Mouse (Mus musculus): ENCODE data around the gene Rasal1. TPM values are rescaled to one million over a fixed set of nuclear protein-coding genes. Genes with fewer than 3 reads are reported as not detected.

Rasal1 gene
- polyA plus RNA-seq, 1 experiment from 2014 or later: 0.24 TPM

GRCm38 (mm10) chr5:120624427-120624826 is 24.2 kb upstream of the Rasal1 start:
- Histone ChIP-seq H3K9me3 (replicated peaks) (no peaks in the 10 kb centered on the region), H3K4me3 (replicated peaks) (no peak overlapping the region), H3K27ac (replicated peaks) (no peak overlapping the region), H3K9ac (replicated peaks) (no peak overlapping the region), H3K36me3 (peaks cover 60% of the 10 kb centered on the region), H3K27me3 (replicated peaks) (no peaks in the 10 kb centered on the region), H3K4me2 (no peak overlapping the region), H3K4me1 (peaks cover 9% of the 10 kb centered on the region)
- ATAC-seq (ENCODE audit: low FRiP score): no peak
- 91% methylated on average over 10 of the region's 10 CpGs for WGBS

- Histone ChIP-seq H3K27me3 (replicated peaks) (peaks cover 13% of the 10 kb centered on the region), H3K4me2 (no peak overlapping the region), H3K4me1 (peaks cover 16% of the 10 kb centered on the region), H3K9me3 (replicated peaks) (no peaks in the 10 kb centered on the region), H3K27ac (replicated peaks) (no peak overlapping the region), H3K9ac (replicated peaks) (no peak overlapping the region), H3K4me3 (replicated peaks) (no peak overlapping the region), H3K36me3 (peaks cover 41% of the 10 kb centered on the region)
- 33% methylated on average over 18 of the region's 19 CpGs for WGBS
- ATAC-seq (ENCODE audit: low FRiP score): no peak
Observed at GRCm38 (mm10) chr5:120626399-120626798, 22.2 kb upstream of the Rasal1 start.

- Histone ChIP-seq H3K4me1 (peaks cover 10% of the 10 kb centered on the region), H3K27ac (replicated peaks) (no peak overlapping the region), H3K4me3 (replicated peaks) (no peak overlapping the region), H3K4me2 (no peak overlapping the region), H3K27me3 (replicated peaks) (peaks cover 13% of the 10 kb centered on the region), H3K9ac (replicated peaks) (no peak overlapping the region), H3K36me3 (peaks cover 36% of the 10 kb centered on the region), H3K9me3 (replicated peaks) (no peaks in the 10 kb centered on the region)
- no peak for ATAC-seq (ENCODE audit: low FRiP score)
- 81% methylated on average over 15 of the region's 15 CpGs for WGBS
Observed at GRCm38 (mm10) chr5:120627515-120628300, 20.9 kb upstream of the Rasal1 start.

GRCm38 (mm10) chr5:120628624-120629023 is 20.0 kb upstream of the Rasal1 start:
- no peaks in the 10 kb centered on the region for H3K9me3 ChIP-seq (replicated peaks)
- H3K27me3 ChIP-seq (replicated peaks): peaks cover 13% of the 10 kb centered on the region
- peaks cover 31% of the 10 kb centered on the region for H3K36me3 ChIP-seq
- WGBS: 59% methylated on average over 7 of the region's 7 CpGs
- no peak overlapping the region for H3K27ac ChIP-seq (replicated peaks)
- no peak overlapping the region for H3K4me2 ChIP-seq
- ATAC-seq (ENCODE audit: low FRiP score): no peak
- no peak overlapping the region for H3K4me3 ChIP-seq (replicated peaks)
- peaks cover 9% of the 10 kb centered on the region for H3K4me1 ChIP-seq
- H3K9ac ChIP-seq (replicated peaks): no peak overlapping the region

- ATAC-seq (ENCODE audit: low FRiP score): no peak
- peak overlapping the region; percentile 52 for H3K4me2 ChIP-seq
- H3K4me1 ChIP-seq: peaks cover 9% of the 10 kb centered on the region
- peaks cover 13% of the 10 kb centered on the region for H3K36me3 ChIP-seq
- 10% methylated on average over 29 of the region's 29 CpGs for WGBS
- peak overlapping the region; percentile 24 for H3K4me3 ChIP-seq (replicated peaks)
- H3K9ac ChIP-seq (replicated peaks): no peak overlapping the region
- no peaks in the 10 kb centered on the region for H3K9me3 ChIP-seq (replicated peaks)
- peaks cover 13% of the 10 kb centered on the region for H3K27me3 ChIP-seq (replicated peaks)
- no peak overlapping the region for H3K27ac ChIP-seq (replicated peaks)
Observed at GRCm38 (mm10) chr5:120631128-120631527, 17.5 kb upstream of the Rasal1 start.

GRCm38 (mm10) chr5:120631892-120632291 is 16.7 kb upstream of the Rasal1 start:
- no peak overlapping the region for H3K4me3 ChIP-seq (replicated peaks)
- no peak for ATAC-seq (ENCODE audit: low FRiP score)
- 90% methylated on average over 5 of the region's 5 CpGs for WGBS
- H3K4me2 ChIP-seq: no peak overlapping the region
- peaks cover 8% of the 10 kb centered on the region for H3K36me3 ChIP-seq
- H3K9me3 ChIP-seq (replicated peaks): no peaks in the 10 kb centered on the region
- peaks cover 13% of the 10 kb centered on the region for H3K27me3 ChIP-seq (replicated peaks)
- H3K9ac ChIP-seq (replicated peaks): no peak overlapping the region
- no peak overlapping the region for H3K27ac ChIP-seq (replicated peaks)
- peaks cover 9% of the 10 kb centered on the region for H3K4me1 ChIP-seq

GRCm38 (mm10) chr5:120634131-120634530 is 14.5 kb upstream of the Rasal1 start, which contains the start of gene Cfap73:
Gene Cfap73 (minus strand): TSS chr5:120634235.
- WGBS: 57% methylated on average over 9 of the region's 9 CpGs
- Histone ChIP-seq H3K27ac (replicated peaks) (no peak within 1 kb of the TSS), H3K9me3 (replicated peaks) (no peaks in the 10 kb centered on the region), H3K27me3 (replicated peaks) (peaks cover 13% of the 10 kb centered on the region), H3K4me2 (no peak within 1 kb of the TSS), H3K4me3 (replicated peaks) (no peak within 1 kb of the TSS), H3K36me3 (no peaks in the 10 kb centered on the region), H3K9ac (replicated peaks) (no peak within 1 kb of the TSS), H3K4me1 (peaks cover 9% of the 10 kb centered on the region)
- ATAC-seq (ENCODE audit: low FRiP score): no peak

- no peak for ATAC-seq (ENCODE audit: low FRiP score)
- Histone ChIP-seq H3K4me3 (replicated peaks) (no peak overlapping the region), H3K27me3 (replicated peaks) (peaks cover 10% of the 10 kb centered on the region), H3K27ac (replicated peaks) (no peak overlapping the region), H3K9ac (replicated peaks) (no peak overlapping the region), H3K36me3 (no peaks in the 10 kb centered on the region), H3K4me2 (no peak overlapping the region), H3K4me1 (peaks cover 9% of the 10 kb centered on the region), H3K9me3 (replicated peaks) (no peaks in the 10 kb centered on the region)
- 34% methylated on average over 5 of the region's 5 CpGs for WGBS
Observed at GRCm38 (mm10) chr5:120634860-120635259, 13.8 kb upstream of the Rasal1 start.

GRCm38 (mm10) chr5:120635633-120636032 is 13.0 kb upstream of the Rasal1 start:
- ATAC-seq (ENCODE audit: low FRiP score): no peak
- 86% methylated on average over 5 of the region's 5 CpGs for WGBS
- no peaks in the 10 kb centered on the region for H3K9me3 ChIP-seq (replicated peaks)

GRCm38 (mm10) chr5:120640094-120640493 is 8.5 kb upstream of the Rasal1 start:
- Histone ChIP-seq H3K36me3 (no peaks in the 10 kb centered on the region), H3K27me3 (replicated peaks) (0 out of 2 replicates have a peak, but pooled peaks cover 4% of the 10 kb centered on the region), H3K4me1 (no peaks in the 10 kb centered on the region), H3K4me3 (replicated peaks) (no peak overlapping the region), H3K9ac (replicated peaks) (no peak overlapping the region), H3K4me2 (no peak overlapping the region), H3K27ac (replicated peaks) (no peak overlapping the region), H3K9me3 (replicated peaks) (no peaks in the 10 kb centered on the region)
- 90% methylated on average over 7 of the region's 7 CpGs for WGBS
- ATAC-seq (ENCODE audit: low FRiP score): no peak

More at GRCm38 (mm10) chr5:120635633-120636032, 13.0 kb upstream of the Rasal1 start:
- Histone ChIP-seq H3K9ac (replicated peaks) (no peak overlapping the region), H3K27me3 (replicated peaks) (peaks cover 2% of the 10 kb centered on the region; the same call in 1 of the 2 replicates), H3K36me3 (no peaks in the 10 kb centered on the region), H3K4me1 (peaks cover 9% of the 10 kb centered on the region), H3K27ac (replicated peaks) (no peak overlapping the region), H3K4me3 (replicated peaks) (no peak overlapping the region), H3K4me2 (no peak overlapping the region)

- WGBS: 67% methylated on average over 14 of the region's 14 CpGs
- H3K9ac ChIP-seq (replicated peaks): no peak overlapping the region
- H3K4me1 ChIP-seq: peaks cover 5% of the 10 kb centered on the region
- H3K9me3 ChIP-seq (replicated peaks): no peaks in the 10 kb centered on the region
- ATAC-seq (ENCODE audit: low FRiP score): no peak
- peaks cover 26% of the 10 kb centered on the region for H3K27me3 ChIP-seq (replicated peaks)
- H3K4me2 ChIP-seq: no peak overlapping the region
- no peak overlapping the region for H3K27ac ChIP-seq (replicated peaks)
- no peaks in the 10 kb centered on the region for H3K36me3 ChIP-seq
- H3K4me3 ChIP-seq (replicated peaks): no peak overlapping the region
Observed at GRCm38 (mm10) chr5:120643365-120644085, 5.1 kb upstream of the Rasal1 start.

- 76% methylated on average over 3 of the region's 3 CpGs for WGBS
- H3K36me3 ChIP-seq: no peaks in the 10 kb centered on the region
- no peak for ATAC-seq (ENCODE audit: low FRiP score)
Observed at GRCm38 (mm10) chr5:120644227-120644626, 4.4 kb upstream of the Rasal1 start.

More at GRCm38 (mm10) chr5:120644227-120644626, 4.4 kb upstream of the Rasal1 start:
- Histone ChIP-seq H3K4me2 (no peak overlapping the region), H3K9me3 (replicated peaks) (no peaks in the 10 kb centered on the region), H3K27me3 (replicated peaks) (peaks cover 33% of the 10 kb centered on the region), H3K9ac (replicated peaks) (no peak overlapping the region), H3K4me1 (peaks cover 12% of the 10 kb centered on the region), H3K4me3 (replicated peaks) (no peak overlapping the region), H3K27ac (replicated peaks) (no peak overlapping the region)

Data from neural tube, embryonic 15.5 days (tissue).